Mouse (Mus musculus): ENCODE measurements around the gene Clcn1.

DNA sequence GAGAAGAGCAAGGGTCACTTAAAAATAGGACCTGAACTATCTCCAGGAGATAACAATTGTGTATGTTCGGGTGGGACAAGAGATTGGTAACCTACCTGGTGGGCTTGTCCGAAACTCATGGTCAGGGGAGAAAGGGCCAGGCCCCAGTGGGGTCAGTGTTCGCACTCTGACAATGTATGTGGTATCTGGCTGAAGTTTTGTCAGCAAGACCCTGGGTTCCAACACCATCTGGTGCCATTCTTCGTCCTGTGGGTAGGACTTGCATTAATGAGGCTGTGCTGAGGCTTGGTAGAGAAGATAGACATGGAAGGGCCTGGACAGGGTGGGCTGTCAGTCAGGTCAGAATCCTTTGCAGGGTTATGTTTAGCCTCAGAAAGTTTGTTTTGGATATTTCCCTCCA lies 77.6 kb downstream of the Clcn1 start:
- TF ChIP-seq TCF12 (IDR thresholded peaks at IDR 0.05; ENCODE audit: low read depth, low read length) (no peak), POLR2A (IDR thresholded peaks at IDR 0.05; ENCODE audit: control insufficient read depth in 1 of 2, insufficient read depth in 1 of 2, low read depth in 1 of 2, low read length in 2 of 2, poor library complexity in 1 of 2) (no peak), NELFE (IDR thresholded peaks at IDR 0.05; ENCODE audit: low read depth, low read length) (no peak), GATA1 (IDR thresholded peaks at IDR 0.05; ENCODE audit: low read depth, low read length) (no peak), MYB (IDR thresholded peaks at IDR 0.05; ENCODE audit: low read depth, low read length) (no peak), CHD1 (IDR thresholded peaks at IDR 0.05; ENCODE audit: low read depth, low read length) (no peak), CTCF (IDR thresholded peaks at IDR 0.05 in 2 of 3, conservative IDR thresholded peaks at IDR 0.05 in 1 of 3; ENCODE audit: control insufficient read depth in 1 of 3, insufficient read depth in 1 of 3, low read depth in 2 of 3, low read length in 3 of 3, poor library complexity in 1 of 3, severe bottlenecking in 1 of 3) (no peak), ZMIZ1 (IDR thresholded peaks at IDR 0.05; ENCODE audit: low read depth, low read length) (no peak), CHD2 (IDR thresholded peaks at IDR 0.05; ENCODE audit: low read length) (no peak), EP300 (IDR thresholded peaks at IDR 0.05; ENCODE audit: low read depth in 1 of 2, low read length in 2 of 2) (no peak)

Measured in MEL (cell line).